Mouse (Mus musculus): ENCODE measurements around the gene Ccl27a. TPM values are rescaled to one million over a fixed set of nuclear protein-coding genes. Genes with fewer than 3 reads are reported as not detected.

Ccl27a gene
- 13.5 and 15.0 TPM in 2 replicates for polyA plus RNA-seq (2012; rRNA removed)

DNA sequence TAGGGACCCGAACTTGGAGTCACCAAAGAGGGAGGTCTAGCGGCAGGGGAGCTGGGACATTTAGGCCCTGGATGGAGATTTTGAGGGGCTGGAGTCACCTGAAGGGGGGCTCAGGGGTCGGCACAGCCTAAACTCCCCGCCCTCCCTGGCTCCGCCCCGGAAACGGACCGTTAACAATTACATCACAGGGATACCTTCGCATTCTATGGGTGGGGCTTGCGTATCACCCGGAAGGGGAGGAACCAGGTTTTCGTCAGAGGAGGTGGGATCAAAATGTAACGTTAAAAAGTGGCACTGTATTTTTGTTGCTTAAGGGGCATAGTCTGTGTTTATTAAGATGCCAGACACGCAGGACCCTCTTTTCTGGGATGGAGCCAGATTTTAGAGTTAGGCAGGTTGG, at the start of gene Ccl27a:
Gene Ccl27a (minus strand): TSS at position 246 of the 400 bp plus-strand sequence.

DNA sequence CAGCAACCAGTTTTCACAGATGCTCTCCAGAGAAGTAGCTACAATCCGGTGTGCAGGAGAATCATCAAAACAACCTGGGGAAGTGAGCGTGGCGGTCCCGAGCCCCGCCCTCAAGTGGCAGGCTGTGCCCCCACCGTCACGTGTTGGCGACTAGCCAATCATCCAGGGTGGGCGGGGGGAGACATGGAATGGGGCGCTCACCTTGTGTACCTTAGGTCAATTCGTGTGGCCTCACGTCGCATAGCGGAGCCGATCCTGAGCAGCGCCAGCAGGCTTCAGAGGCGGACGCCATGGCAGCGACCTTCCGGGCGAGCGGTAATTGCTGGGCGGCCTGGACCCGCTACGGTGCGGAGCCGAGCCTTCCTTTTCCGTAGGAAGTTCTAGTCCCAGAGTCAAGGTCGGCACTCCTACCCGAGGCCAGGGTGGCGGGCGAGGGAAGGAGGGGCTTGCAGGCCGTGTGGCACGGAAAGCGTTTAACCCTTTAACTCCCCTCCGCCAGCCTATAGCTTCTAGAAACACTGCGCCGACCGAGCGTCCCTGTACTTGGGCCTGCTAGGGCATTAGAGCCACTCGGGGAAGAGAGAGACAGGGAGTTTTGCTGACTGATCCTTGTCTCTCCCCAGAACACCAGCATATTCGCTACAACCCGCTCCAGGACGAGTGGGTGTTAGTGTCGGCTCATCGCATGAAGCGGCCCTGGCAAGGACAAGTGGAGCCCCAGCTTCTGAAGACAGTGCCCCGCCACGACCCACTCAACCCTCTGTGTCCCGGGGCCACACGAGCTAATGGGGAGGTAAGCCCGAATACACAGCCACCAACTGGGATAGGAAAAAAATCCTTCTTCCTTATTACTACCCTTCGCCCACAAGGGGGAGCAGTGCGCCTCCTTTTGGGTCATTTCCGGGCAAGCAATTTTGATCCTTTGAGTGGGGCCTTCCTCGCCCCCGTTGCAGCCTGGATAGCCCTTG, 18.4 kb downstream of the Ccl27a start, which contains the start of gene Sigmar1:
Gene Sigmar1 (minus strand): TSS at position 820 of the 968 bp plus-strand sequence.

DNA sequence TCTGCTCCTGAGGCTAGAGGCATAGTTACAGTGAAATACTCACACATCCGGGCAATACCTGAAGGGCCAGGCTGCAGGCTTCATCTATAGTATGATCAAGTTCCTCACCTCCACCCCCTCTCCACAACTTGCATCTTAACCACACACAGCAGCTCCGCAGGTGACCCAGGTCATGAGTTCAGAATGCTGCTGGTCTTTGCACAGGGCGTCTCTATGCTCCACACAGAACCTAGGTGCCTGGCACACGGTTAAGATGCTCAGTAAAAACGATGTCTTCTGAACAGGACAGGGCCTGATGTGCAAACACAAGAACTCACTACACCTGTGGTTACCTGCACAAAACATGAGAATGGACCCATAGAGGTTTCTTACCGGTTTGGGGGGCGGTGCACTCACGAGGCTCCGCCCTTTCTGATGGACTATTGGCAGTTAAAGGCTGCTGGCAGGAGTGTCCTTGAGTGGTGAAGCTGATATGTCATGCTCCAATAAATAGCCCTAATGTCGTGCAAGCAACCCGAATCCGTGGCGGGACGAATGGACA, 19.2 kb downstream of the Ccl27a start, which contains the start of gene Galt:
Gene Galt (plus strand): TSS at position 432 of the 541 bp plus-strand sequence.

DNA sequence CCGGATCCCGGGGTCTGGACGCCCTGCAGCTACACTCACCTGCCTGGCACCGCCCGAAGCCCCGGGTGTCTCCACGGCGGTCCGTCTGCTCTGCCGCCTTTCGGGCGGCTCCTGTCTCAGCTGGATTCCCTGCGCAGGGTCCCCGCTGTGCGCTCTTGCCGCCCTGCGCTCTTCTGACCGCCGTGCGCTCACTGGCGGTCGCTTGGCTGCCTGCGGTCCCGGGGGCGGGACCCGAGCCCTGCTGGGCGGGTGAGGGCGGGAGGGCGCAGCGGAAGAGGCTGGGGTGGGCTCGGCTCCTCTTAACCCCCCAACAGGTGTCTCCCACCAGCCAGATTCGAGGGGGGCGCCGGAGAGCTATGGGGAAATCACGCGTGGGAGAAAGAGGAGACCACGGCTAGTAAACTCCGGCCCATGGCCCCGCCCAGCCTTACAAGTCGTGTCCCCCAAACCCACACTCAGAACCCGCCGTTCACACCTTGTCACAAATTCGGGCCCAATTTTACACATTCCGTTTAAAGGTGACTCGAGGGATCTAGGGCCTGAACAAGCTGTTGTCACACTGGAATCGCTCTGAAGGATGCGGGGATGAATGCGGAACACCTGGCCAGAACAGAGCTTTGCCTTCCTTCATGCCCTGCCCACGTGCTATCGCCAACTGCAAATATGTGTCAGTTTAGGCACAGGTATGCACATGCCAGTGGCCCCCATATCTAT, 42.8 kb downstream of the Ccl27a start, which contains the start of gene Arid3c:
Gene Arid3c (minus strand): TSS at position 91 of the 714 bp plus-strand sequence.

DNA sequence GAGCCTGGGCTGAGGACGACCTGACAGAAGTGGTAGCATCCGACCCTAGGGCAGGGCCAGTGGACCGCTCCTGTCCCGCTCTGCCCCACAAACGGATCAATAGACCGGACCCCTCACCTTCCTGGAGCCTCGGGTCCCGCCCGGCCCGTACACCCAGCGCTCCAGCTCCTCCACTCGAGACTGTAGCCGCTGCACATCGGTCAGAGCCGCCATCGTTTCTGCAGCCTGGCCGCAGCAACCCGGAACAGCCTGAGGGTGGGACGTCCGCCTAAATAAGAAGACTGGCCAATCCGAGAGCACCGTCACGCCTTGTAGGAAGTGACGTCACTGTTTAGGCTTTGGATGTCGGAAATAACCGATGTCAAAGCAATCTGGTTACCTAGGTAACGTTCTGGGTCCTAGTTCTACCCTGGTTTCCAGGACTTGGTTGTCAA, 51.1 kb downstream of the Ccl27a start, which contains the start of gene Dctn3:
Gene Dctn3 (minus strand): TSS at position 253 of the 434 bp plus-strand sequence.

Other genes with a start within 250 kb of the Ccl27a start
- 2.5 and 2.7 TPM in 2 replicates for gene Fam219a, start 204.7 kb downstream of the Ccl27a start, polyA plus RNA-seq (2012; rRNA removed)
- gene Dnaic1, start 204.5 kb downstream of the Ccl27a start, polyA plus RNA-seq (2012; rRNA removed) = 3.5 and 3.7 TPM in 2 replicates
- 5.7 and 5.8 TPM in 2 replicates for gene Enho, start 133.9 kb downstream of the Ccl27a start, polyA plus RNA-seq (2012; rRNA removed)
- gene Cntfr, start 77.2 kb downstream of the Ccl27a start, polyA plus RNA-seq (2012; rRNA removed) = 0.30 and 0.56 TPM in 2 replicates
- gene Il11ra1, start 74.3 kb downstream of the Ccl27a start, polyA plus RNA-seq (2012; rRNA removed) = 23.0 and 25.1 TPM in 2 replicates
- 20.0 and 24.3 TPM in 2 replicates for gene Rpp25l, start 60.7 kb downstream of the Ccl27a start, polyA plus RNA-seq (2012; rRNA removed)
- gene Dctn3, start 51.1 kb downstream of the Ccl27a start, polyA plus RNA-seq (2012; rRNA removed) = 34.3 and 35.2 TPM in 2 replicates
- gene Arid3c, start 43.1 kb downstream of the Ccl27a start, polyA plus RNA-seq (2012; rRNA removed) = 0.03 TPM in 1 of 2 replicates, not detected in the other
- 79.5 and 86.9 TPM in 2 replicates for gene Galt, start 19.0 kb downstream of the Ccl27a start, polyA plus RNA-seq (2012; rRNA removed)
- 78.6 and 102 TPM in 2 replicates for gene Sigmar1, start 18.1 kb downstream of the Ccl27a start, polyA plus RNA-seq (2012; rRNA removed)
- gene Gm21541, start 129.4 kb upstream of the Ccl27a start, polyA plus RNA-seq (2012; rRNA removed) = not detected in 2 replicates
- 0.24 and 0.64 TPM in 2 replicates for gene Gm20878, start 167.3 kb upstream of the Ccl27a start, polyA plus RNA-seq (2012; rRNA removed)
- gene Fam205a4, start 191.8 kb upstream of the Ccl27a start, polyA plus RNA-seq (2012; rRNA removed) = 0.01 and 0.02 TPM in 2 replicates

Measured in liver, embryonic 18 days (tissue).